Mouse (Mus musculus) c-Kit-positive CD71-positive TER-119-positive erythroid progenitor cells, embryonic 14.5 days (primary cell): ENCODE measurements around the gene Wtip.
"Not testable (repeated sequence)": the region's sequence is repeated elsewhere in the genome, so short reads cannot be mapped to it uniquely, and the experiment has no call there.

Experiments
- DNase-seq: peaks from one replicate; pipeline ENCODE4 v3.0.0-alpha.2; 2013; ENCODE audit warnings: low spot score

The Wtip gene

GRCm38 (mm10) chr7:34120636-34121035 lies 12.4 kb downstream of the Wtip start:
- DNase-seq, result not testable (repeated sequence)

DNA sequence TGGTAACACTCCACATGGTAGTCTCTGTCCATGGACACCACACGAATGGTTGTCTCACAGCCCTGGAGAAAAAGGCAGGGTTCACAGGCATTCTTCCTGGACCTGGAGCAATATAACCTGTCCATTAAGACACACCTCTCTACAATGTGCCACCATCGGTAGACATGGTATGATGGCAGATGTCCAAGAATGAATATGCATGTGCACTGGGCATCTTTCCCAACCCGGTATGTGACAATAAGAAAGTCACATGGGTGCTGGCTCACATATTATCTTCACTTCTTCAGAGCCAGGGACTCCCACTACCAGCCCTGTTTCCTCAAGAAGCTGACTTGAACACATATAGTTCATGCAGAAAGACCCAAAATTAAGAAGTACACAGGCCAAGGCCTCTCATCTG lies 16.5 kb downstream of the Wtip start:
- no peak for DNase-seq

DNA sequence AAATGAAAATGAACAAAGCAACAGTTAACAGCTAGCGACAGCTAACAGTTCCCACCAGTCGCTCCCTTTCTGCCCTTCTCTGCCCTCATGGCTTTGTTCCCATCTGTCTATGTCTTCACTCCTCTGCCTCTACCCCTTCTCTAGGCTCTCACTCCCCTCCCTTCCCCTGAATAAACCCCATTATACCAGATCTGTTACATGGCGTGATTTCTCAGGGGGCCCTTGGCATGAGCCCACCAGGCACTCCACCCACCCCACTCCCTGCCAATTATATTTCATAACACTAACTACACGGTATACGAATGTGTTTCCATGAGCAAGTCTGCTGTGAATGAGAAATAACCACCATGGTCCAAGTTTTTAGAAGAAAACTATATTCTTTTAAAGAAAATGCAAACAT lies 23.9 kb downstream of the Wtip start:
- no peak for DNase-seq

DNA sequence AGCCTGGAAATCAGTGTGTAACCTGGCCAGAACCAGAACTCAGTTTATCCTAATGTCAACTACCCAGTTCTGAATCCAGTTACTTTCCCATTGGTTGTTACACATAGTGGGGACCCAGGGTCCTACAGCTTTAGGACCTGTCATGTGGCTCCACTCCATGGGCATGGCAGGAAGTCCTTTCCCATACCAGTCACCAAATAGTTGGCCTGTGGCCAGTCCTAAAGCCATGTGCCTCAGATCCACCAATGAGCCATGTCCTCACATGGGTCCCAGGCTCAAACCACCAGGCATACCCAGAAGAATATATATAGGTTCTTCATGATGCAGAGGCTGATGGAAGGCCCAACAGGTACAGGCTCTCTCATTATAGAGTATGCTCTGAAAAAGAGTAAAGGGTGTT lies 31.8 kb downstream of the Wtip start:
- DNase-seq, result no peak

GRCm38 (mm10) chr7:34100002-34100401 lies 33.1 kb downstream of the Wtip start:
- DNase-seq, result no peak

- DNase-seq, result no peak
Observed at GRCm38 (mm10) chr7:34094911-34095481, 38.1 kb downstream of the Wtip start, which contains the start of gene Scgb1b30. Gene Scgb1b30 (plus strand): TSS chr7:34095431.

DNA sequence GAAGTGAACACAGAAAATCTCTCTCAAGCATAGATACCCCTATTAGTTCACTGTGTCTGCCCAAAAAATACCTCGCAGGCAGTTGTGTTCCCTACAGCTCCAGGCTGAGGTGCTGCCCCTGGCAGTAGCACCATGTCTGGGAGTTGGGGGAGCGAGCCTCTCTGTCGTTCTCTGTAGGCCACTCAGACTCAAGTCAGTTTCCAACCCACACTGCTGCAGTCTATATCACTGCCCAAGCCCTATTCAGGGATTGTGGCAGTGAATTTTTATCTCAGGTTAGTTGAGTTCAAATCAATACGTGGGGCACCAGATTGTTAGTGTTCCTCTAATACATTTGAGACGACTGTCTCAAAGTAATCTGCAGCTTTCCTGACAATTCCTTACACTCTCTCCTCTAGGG lies 64.9 kb downstream of the Wtip start:
- not testable (repeated sequence) for DNase-seq
